Mouse (Mus musculus): ENCODE measurements around the gene Cenpl.

DNA sequence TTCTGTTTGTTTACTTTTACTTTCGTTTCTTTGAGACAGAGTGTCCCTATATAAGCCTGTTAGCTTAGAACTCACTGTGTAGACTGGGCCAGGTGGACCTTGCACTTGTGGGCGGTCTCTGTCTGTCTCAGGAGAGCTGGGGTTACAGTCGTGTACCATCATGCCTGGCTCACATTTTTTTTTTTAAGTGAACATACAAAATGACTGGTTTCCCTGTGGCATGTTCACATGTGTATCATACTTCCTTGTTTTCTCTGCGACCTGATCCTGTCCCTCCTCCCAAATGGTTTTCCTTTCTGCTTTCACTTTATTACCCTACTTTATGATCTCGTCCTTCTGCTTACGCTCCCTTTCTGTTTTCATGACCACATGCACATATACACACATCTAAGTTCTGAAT, 5.7 kb downstream of the Cenpl start:
- TF ChIP-seq POLR2A (IDR thresholded peaks at IDR 0.05; ENCODE audit: insufficient read length, low read depth) (no peak), MAX (IDR thresholded peaks at IDR 0.05; ENCODE audit: low read depth) (no peak), USF1 (IDR thresholded peaks at IDR 0.05; ENCODE audit: low read depth) (no peak), MYOD1 (IDR thresholded peaks at IDR 0.05; ENCODE audit: control insufficient read depth in 1 of 3, insufficient read length in 2 of 3, low read depth in 2 of 3) (no peak), E2F4 (IDR thresholded peaks at IDR 0.05; ENCODE audit: insufficient read depth) (no peak), SRF (IDR thresholded peaks at IDR 0.05; ENCODE audit: control insufficient read depth, insufficient read length, low read depth) (no peak), TCF12 (IDR thresholded peaks at IDR 0.05; ENCODE audit: insufficient read depth, poor library complexity, severe bottlenecking) (no peak), POLR2AphosphoS2 (IDR thresholded peaks at IDR 0.05; ENCODE audit: insufficient read length, low read depth) (no peak), TCF3 (IDR thresholded peaks at IDR 0.05; ENCODE audit: insufficient read length, low read depth) (no peak)
